Mouse (Mus musculus) forebrain, postnatal 0 days (tissue): ENCODE results near the gene Cbx4. TPM values are rescaled to one million over a fixed set of nuclear protein-coding genes. Genes with fewer than 3 reads are reported as not detected.

Experiments
- ATAC-seq: fragments of 200-750 bp; cut with Nextera tagmentation; 2 replicates; pipeline ENCODE4 v1.8.0; 2017; ENCODE audit warnings: mild to moderate bottlenecking, moderate library complexity
- DNase-seq: peaks from one replicate; pipeline ENCODE4 v3.0.0-alpha.2; 2015
- H3K27ac ChIP-seq: fragments of 300-500 bp; sonication (generic); 2 replicates; pipeline ENCODE4 v1.5.1; 2014; ENCODE audit warnings: low read depth, mild to moderate bottlenecking, antibody characterized with exemption, low read length, moderate library complexity, mixed read lengths
- H3K27me3 ChIP-seq: fragments of 300-500 bp; sonication (generic); 2 replicates; pipeline ENCODE4 v1.6.1; 2014; ENCODE audit warnings: mild to moderate bottlenecking, low read length, mixed read lengths; ENCODE audit not compliant: insufficient read depth
- H3K36me3 ChIP-seq: fragments of 300-500 bp; sonication (generic); 2 replicates; pipeline ENCODE4 v1.6.1; 2014; ENCODE audit warnings: mild to moderate bottlenecking, moderate library complexity; ENCODE audit not compliant: insufficient read depth
- H3K4me1 ChIP-seq: fragments of 300-500 bp; sonication (generic); 2 replicates; pipeline ENCODE4 v1.6.1; 2014; ENCODE audit warnings: antibody characterized with exemption; ENCODE audit not compliant: insufficient read depth
- H3K4me2 ChIP-seq: fragments of 300-500 bp; sonication (generic); 2 replicates; pipeline ENCODE4 v1.6.1; 2014; ENCODE audit warnings: low read depth, mild to moderate bottlenecking, moderate library complexity
- H3K4me3 ChIP-seq: fragments of 300-500 bp; sonication (generic); 2 replicates; pipeline ENCODE4 v1.5.1; 2014; ENCODE audit warnings: low read depth, low read length, mixed read lengths
- H3K9ac ChIP-seq: fragments of 300-500 bp; sonication (generic); 2 replicates; pipeline ENCODE4 v1.6.1; 2014; ENCODE audit warnings: mild to moderate bottlenecking
- H3K9me3 ChIP-seq: fragments of 300-500 bp; sonication (generic); 2 replicates; pipeline ENCODE4 v1.6.1; 2016; ENCODE audit warnings: low read length
- CTCF ChIP-seq: sonication (generic); IDR thresholded peaks from 2 replicates; pipeline ENCODE4 v1.5.1; 2016; ENCODE audit warnings: antibody characterized with exemption, control low read depth, low read depth
- WGBS: fragments of 180-500 bp; shearing (Covaris S2); extraction: QIAGEN DNeasy Blood & Tissue Kit; methylation state at CpG from one replicate; pipeline ENCODE4 v1.1.7; 2014; 5-methylcytosine and 5-hydroxymethylcytosine counted together
- polyA plus RNA-seq: library from polyadenylated mRNA; unstranded; fragments of >200 nt; fragmentation: Nextera tagmentation; extraction: Ambion mirVana; gene quantifications from 2 replicates; pipeline ENCODE4 v1.2.1, GENCODE M21; 2015
- total RNA-seq: library from RNA; depleted of rRNA; stranded (reverse); fragments of >200 nt; gene quantifications from 2 replicates; pipeline ENCODE4 v1.2.3, GENCODE M21; 2014

Gene Cbx4
- total and polyA plus RNA-seq, 2 experiments from 2014 or later: 26.1 to 38.6 TPM

DNA sequence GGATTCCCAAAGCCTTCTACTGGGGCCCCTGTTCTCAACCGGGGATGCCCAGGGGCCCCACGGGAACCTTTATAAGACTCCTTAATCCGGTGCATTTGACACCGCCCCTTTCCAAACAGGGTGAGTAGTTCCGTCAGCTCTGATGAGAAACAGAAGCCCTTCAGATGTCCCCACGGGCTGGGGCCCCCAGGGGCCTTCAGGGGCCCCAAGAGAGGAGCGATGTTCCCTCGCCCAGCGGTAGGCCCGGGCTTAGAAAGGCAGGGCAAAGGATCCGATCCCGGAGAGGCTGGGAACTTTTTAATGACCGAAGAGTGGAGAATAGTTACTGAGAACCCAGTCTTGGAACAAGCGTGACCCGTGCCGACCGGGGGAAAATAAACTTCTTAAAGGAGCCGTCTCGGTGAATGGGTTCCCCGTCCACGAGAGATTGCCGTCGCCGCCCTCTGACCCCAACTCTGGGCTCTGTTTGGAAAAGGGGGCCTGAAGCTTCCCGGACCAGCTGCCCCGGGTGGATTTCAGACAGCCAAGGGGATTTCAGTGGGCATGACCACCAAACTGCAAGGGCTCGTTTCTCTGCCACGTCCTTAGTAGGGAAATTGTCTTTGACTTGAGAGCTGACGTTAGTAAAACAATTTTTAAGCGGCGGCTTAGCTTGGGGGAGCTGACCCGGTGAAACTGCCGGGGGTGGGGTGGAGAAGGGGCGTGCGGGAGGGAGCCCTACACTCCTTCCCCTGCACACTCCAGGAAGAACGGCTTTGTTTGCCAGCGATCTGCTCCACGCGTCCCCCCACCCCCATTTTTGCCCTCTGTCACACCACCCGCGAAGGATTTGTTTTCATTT, 3.4 kb upstream of the Cbx4 start:
- Histone ChIP-seq H3K4me1 (peaks cover 10% of the 10 kb centered on the region), H3K4me3 (peak overlapping the region; percentile 53), H3K4me2 (peak overlapping the region; percentile 98), H3K9me3 (no peaks in the 10 kb centered on the region), H3K27ac (no peak overlapping the region), H3K27me3 (peaks cover 27% of the 10 kb centered on the region), H3K36me3 (no peaks in the 10 kb centered on the region), H3K9ac (peak overlapping the region; percentile 63)
- TF ChIP-seq CTCF: no peak
- no peak for ATAC-seq
- DNase-seq: peak; percentile 29
- 3% methylated on average over 41 of the region's 41 CpGs for WGBS

DNA sequence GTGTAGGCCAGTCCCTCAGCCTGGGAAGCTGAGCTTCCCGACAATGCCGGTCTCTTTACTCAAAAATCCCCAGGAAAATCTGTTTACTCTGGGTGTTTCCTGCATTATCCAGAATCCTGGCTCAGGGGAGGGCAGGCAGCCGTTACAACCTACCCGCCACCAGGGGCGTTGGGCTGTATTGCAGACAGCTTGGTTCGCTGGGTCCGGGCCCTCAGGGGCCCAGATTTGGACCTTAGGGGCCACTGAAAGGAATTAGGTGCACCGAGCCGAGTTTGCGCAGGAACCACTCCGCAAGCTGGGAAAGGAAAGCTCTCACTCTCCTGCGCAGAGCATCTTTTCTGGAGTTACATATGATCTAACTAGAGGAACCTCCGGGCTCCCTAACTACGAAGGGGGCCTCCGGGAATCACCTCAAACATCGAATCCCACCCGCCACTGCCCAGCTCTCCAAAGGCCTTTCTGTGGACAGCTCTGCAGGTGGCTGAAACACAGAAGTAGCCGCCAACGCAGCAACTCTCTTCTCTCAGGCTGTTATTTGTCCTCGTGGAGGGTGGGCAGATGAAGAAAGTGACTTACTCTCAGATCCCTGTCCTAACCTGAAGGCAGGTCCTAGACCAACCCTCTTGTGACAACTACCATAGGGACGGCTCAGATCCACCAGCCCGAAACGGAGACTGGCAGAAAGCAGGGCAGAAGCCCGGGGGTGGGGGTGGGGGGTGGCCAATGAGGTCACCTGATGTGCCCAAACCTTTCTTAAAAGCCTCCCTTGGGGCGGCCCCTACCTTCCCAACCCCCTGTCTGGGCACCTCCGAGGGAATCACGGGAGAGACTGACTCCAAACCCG, 2.6 kb upstream of the Cbx4 start:
- Histone ChIP-seq H3K9me3 (no peaks in the 10 kb centered on the region), H3K4me1 (peaks cover 15% of the 10 kb centered on the region), H3K27me3 (peaks cover 27% of the 10 kb centered on the region), H3K4me2 (no peak overlapping the region), H3K9ac (no peak overlapping the region), H3K36me3 (no peaks in the 10 kb centered on the region), H3K4me3 (no peak overlapping the region), H3K27ac (no peak overlapping the region)
- peak; percentile 46; the same call in 1 of the 2 replicates for TF ChIP-seq CTCF
- ATAC-seq (no peak), DNase-seq (peak; percentile 45)
- WGBS: 5% methylated on average over 28 of the region's 28 CpGs

DNA sequence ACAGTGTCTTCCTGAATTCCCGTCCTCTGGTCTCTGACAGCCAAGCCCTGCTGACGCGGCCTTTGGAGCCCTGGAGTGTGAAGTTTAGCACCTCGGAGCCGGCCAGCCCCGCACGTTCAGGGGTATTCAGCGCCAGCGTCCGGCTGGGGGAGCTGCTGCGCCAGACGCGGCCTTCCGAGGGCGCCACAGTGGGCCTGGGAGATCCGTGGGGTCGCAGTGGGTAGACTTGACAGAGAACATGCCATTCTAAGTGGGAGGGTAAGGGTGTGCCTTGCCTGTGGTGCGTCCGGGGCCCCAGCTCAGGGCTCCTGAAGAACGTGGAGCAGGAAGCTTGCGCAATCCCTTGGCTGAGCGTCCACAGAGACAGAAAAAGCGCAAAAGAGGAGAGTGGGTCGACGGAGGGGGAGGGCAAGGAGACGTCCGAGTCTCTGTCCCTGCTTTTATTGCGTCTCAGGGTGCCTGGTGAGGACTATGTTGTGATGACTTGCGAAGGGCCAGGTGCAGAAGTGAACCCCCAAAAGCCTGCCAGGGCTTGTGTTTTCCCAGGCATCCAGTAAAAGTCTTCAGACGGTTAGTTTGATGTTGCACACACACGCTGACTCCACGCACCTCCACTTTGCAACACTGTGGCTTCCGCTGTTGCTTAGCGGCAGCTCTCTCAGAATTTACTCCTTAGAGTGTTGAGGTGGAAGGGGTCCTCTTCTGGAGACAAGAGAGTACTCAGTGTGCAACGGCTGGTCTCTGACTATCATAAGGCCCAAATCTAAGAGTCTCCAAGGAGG, 1.5 kb upstream of the Cbx4 start:
- no peak overlapping the region for H3K4me3 ChIP-seq
- no peak overlapping the region for H3K27ac ChIP-seq
- H3K36me3 ChIP-seq: no peaks in the 10 kb centered on the region
- no peak overlapping the region for H3K4me2 ChIP-seq
- DNase-seq (peak; percentile 28), ATAC-seq (no peak)
- TF ChIP-seq CTCF: peak; percentile 46
- no peak overlapping the region for H3K9ac ChIP-seq
- H3K9me3 ChIP-seq: no peaks in the 10 kb centered on the region
- 8% methylated on average over 35 of the region's 35 CpGs for WGBS
- H3K4me1 ChIP-seq: peaks cover 23% of the 10 kb centered on the region
- H3K27me3 ChIP-seq: peaks cover 27% of the 10 kb centered on the region

DNA sequence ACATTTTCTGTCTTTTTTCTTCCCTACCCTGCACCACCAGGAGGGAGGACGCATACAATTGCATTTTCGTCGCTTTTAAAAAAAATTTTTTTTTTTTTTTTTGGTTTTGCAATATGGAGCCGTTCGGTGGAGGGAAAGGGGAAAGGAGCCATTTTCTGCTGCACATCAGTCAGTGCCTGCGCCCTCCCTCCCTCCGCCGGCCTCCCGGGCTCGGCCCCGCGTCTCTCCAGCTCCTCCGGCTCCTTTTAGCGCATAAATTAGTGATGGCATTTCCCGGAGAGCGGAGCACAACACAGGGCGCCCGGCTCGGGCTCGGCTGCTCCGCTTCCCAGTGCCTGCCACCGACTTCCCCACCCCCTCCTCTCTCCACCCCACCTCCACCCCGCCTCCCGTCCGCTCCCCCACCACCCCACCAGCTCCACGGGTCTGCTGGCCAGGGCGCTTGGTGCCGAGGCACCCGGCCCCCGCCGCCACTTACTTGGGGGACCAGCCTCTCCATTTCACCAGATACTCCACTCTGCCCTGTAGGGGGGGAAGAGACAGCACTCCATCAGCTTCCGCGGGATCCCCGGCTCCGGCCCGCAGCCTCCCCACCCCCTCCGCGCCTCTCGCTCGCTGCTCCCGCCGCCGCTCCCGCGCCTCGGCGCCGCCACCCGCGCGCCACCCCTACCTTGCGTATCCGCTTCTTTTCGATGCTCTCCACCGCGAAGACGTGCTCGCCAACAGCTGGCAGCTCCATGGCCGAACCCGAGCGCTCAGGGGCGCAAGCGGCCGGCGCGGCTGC, 550 bp downstream of the Cbx4 start:
- H3K36me3 ChIP-seq: peaks cover 14% of the 10 kb centered on the region
- H3K27ac ChIP-seq: peak overlapping the region; percentile 99
- peak overlapping the region; percentile 86 for H3K9ac ChIP-seq
- WGBS: 0% methylated on average over 53 of the region's 66 CpGs
- H3K4me1 ChIP-seq: peaks cover 30% of the 10 kb centered on the region
- no peaks in the 10 kb centered on the region for H3K9me3 ChIP-seq
- peak; percentile 4; the same call in 1 of the 2 replicates for TF ChIP-seq CTCF
- H3K4me2 ChIP-seq: peak overlapping the region; percentile 92
- peak overlapping the region; percentile 85 for H3K4me3 ChIP-seq
- DNase-seq (peak; percentile 81), ATAC-seq (peak; percentile 67)
- H3K27me3 ChIP-seq: peaks cover 27% of the 10 kb centered on the region

- ATAC-seq (peak; percentile 3; the same call in 1 of the 2 replicates), DNase-seq (peak; percentile 80)
- Histone ChIP-seq H3K36me3 (peaks cover 17% of the 10 kb centered on the region), H3K4me2 (peak overlapping the region; percentile 92), H3K27ac (peak overlapping the region; percentile 99), H3K9ac (peak overlapping the region; percentile 86), H3K4me3 (peak overlapping the region; percentile 85), H3K4me1 (peaks cover 28% of the 10 kb centered on the region), H3K27me3 (peaks cover 27% of the 10 kb centered on the region), H3K9me3 (no peaks in the 10 kb centered on the region)
- under 1% methylated on average over 18 of the region's 18 CpGs for WGBS
- TF ChIP-seq CTCF: no peak; the same call in none of the 2 replicates
Observed at GRCm38 (mm10) chr11:119084446-119085278, 1.4 kb downstream of the Cbx4 start.
